Mouse (Mus musculus): ENCODE results near the gene Engase.
A peak's percentile ranks its signal among the peaks of the same experiment; 100 is the strongest.

The Engase gene

GRCm38 (mm10) chr11:118520932-118521331 lies 44.3 kb downstream of the Engase start:
- no peak for DNase-seq (ENCODE audit: low spot score in 2 of 2)

- no peak for DNase-seq (ENCODE audit: low spot score in 2 of 2)
Measured at GRCm38 (mm10) chr11:118523496-118524145, 47.0 kb downstream of the Engase start.

GRCm38 (mm10) chr11:118525059-118525458 lies 48.4 kb downstream of the Engase start:
- no peak for DNase-seq (ENCODE audit: low spot score in 2 of 2)

GRCm38 (mm10) chr11:118528761-118529160 lies 52.1 kb downstream of the Engase start:
- no peak for DNase-seq (ENCODE audit: low spot score in 2 of 2)

- DNase-seq (ENCODE audit: low spot score in 2 of 2): no peak
Measured at GRCm38 (mm10) chr11:118530313-118530712, 53.7 kb downstream of the Engase start.

- peak; percentile 50 to 66 for DNase-seq (ENCODE audit: low spot score in 2 of 2)
Measured at GRCm38 (mm10) chr11:118534382-118535092, 57.9 kb downstream of the Engase start.

- no peak for DNase-seq (ENCODE audit: low spot score in 2 of 2)
Measured at GRCm38 (mm10) chr11:118538008-118538407, 61.4 kb downstream of the Engase start.
